Mouse (Mus musculus): Measurements from ENCODE around the gene Sptbn4. TPM values are rescaled to one million over a fixed set of nuclear protein-coding genes. Genes with fewer than 3 reads are reported as not detected.
"Not testable (repeated sequence)": the region's sequence is repeated elsewhere in the genome, so short reads cannot be mapped to it uniquely, and the experiment has no call there.

The Sptbn4 gene
- polyA plus RNA-seq (2012; rRNA removed) (0.06 TPM in 2 replicates), polyA plus RNA-seq (2014; fragmentation: Nextera tagmentation; extraction: Ambion mirVana) (0.05 and 0.06 TPM in 2 replicates)

- under 1% methylated on average over 54 of the region's 54 CpGs for WGBS (ENCODE audit: insufficient replicate concordance)
- peak within 1 kb of the TSS; percentile 99 for H3K4me2 ChIP-seq (ENCODE audit: low read depth)
- peak; percentile 48 for TF ChIP-seq EP300 (IDR thresholded peaks at IDR 0.05; ENCODE audit: low read depth)
- TF ChIP-seq CTCF (IDR thresholded peaks at IDR 0.05; ENCODE audit: low read depth), result peak; percentile 51
- H3K4me3 ChIP-seq (ENCODE audit: insufficient read depth in 1 of 2, low read depth in 2 of 2, low read length in 2 of 2), result peak within 1 kb of the TSS; percentile 98 to 100
- DNase-seq (ENCODE audit: low read depth in 3 of 3, low spot score in 3 of 3), result peak; percentile 100
- H3K27ac ChIP-seq, result peak within 1 kb of the TSS; percentile 99
- H3K27me3 ChIP-seq (ENCODE audit: control insufficient read depth, insufficient read depth, low read length), result peaks cover 30% of the 10 kb centered on the region
- no peaks in the 10 kb centered on the region for H3K9me3 ChIP-seq (ENCODE audit: control insufficient read depth, low read length)
- H3K9ac ChIP-seq (replicated peaks), result peak within 1 kb of the TSS; percentile 99
- peak; percentile 81 for ATAC-seq (ENCODE audit: insufficient read depth)
- H3K36me3 ChIP-seq (replicated peaks; ENCODE audit: control insufficient read depth, insufficient read depth, low read depth), result peaks cover 32% of the 10 kb centered on the region
- H3K4me1 ChIP-seq (replicated peaks; ENCODE audit: control insufficient read depth in 2 of 2, insufficient read depth in 2 of 2, low read length in 1 of 2), result peaks cover 28 to 29% of the 10 kb centered on the region in 2 experiments
These were observed at the start of gene Sptbn4, which contains the start of gene Blvrb for GRCm38 (mm10) chr7:27447419-27448286. Gene Sptbn4 (minus strand): TSS chr7:27447686. Gene Blvrb (plus strand): TSS chr7:27447978.

- H3K4me2 ChIP-seq (ENCODE audit: low read depth); ATAC-seq (ENCODE audit: insufficient read depth); H3K9ac ChIP-seq (replicated peaks); H3K27me3 ChIP-seq (ENCODE audit: control insufficient read depth, insufficient read depth, low read length); DNase-seq (ENCODE audit: low read depth in 3 of 3, low spot score in 3 of 3); H3K27ac ChIP-seq; H3K4me3 ChIP-seq (ENCODE audit: insufficient read depth in 1 of 2, low read depth in 2 of 2, low read length in 2 of 2); H3K36me3 ChIP-seq (replicated peaks; ENCODE audit: control insufficient read depth, insufficient read depth, low read depth); H3K9me3 ChIP-seq (ENCODE audit: control insufficient read depth, low read length): not testable (repeated sequence)
- peaks cover 23 to 32% of the 10 kb centered on the region in 2 experiments for H3K4me1 ChIP-seq (replicated peaks; ENCODE audit: control insufficient read depth in 2 of 2, insufficient read depth in 2 of 2, low read length in 1 of 2)
- 68% methylated on average over 9 of the region's 9 CpGs for WGBS (ENCODE audit: insufficient replicate concordance)
These were observed 47.3 kb upstream of the Sptbn4 start for GRCm38 (mm10) chr7:27494659-27495367.

- 76% methylated on average over 5 of the region's 5 CpGs for WGBS (ENCODE audit: insufficient replicate concordance)
- no peaks in the 10 kb centered on the region for H3K27me3 ChIP-seq (ENCODE audit: control insufficient read depth, insufficient read depth, low read length)
- H3K9ac ChIP-seq (replicated peaks), result no peak overlapping the region
- ATAC-seq (ENCODE audit: insufficient read depth) (no peak), DNase-seq (ENCODE audit: low read depth in 3 of 3, low spot score in 3 of 3) (no peak)
- no peaks in the 10 kb centered on the region for H3K9me3 ChIP-seq (ENCODE audit: control insufficient read depth, low read length)
- H3K4me3 ChIP-seq (ENCODE audit: insufficient read depth in 1 of 2, low read depth in 2 of 2, low read length in 2 of 2), result no peak overlapping the region
- peaks cover 31 to 40% of the 10 kb centered on the region in 2 experiments for H3K4me1 ChIP-seq (replicated peaks; ENCODE audit: control insufficient read depth in 2 of 2, insufficient read depth in 2 of 2, low read length in 1 of 2)
- H3K36me3 ChIP-seq (replicated peaks; ENCODE audit: control insufficient read depth, insufficient read depth, low read depth), result peaks cover 14% of the 10 kb centered on the region
- no peak overlapping the region for H3K4me2 ChIP-seq (ENCODE audit: low read depth)
- no peak for TF ChIP-seq EP300 (IDR thresholded peaks at IDR 0.05; ENCODE audit: low read depth)
- no peak for TF ChIP-seq CTCF (IDR thresholded peaks at IDR 0.05; ENCODE audit: low read depth)
- no peak overlapping the region for H3K27ac ChIP-seq
These were observed 46.0 kb upstream of the Sptbn4 start for GRCm38 (mm10) chr7:27493450-27493849.

- Histone ChIP-seq H3K4me3 (ENCODE audit: insufficient read depth in 1 of 2, low read depth in 2 of 2, low read length in 2 of 2) (no peak overlapping the region), H3K4me2 (ENCODE audit: low read depth) (no peak overlapping the region), H3K27me3 (ENCODE audit: control insufficient read depth, insufficient read depth, low read length) (no peaks in the 10 kb centered on the region), H3K27ac (no peak overlapping the region), H3K4me1 (replicated peaks; ENCODE audit: control insufficient read depth in 2 of 2, insufficient read depth in 2 of 2, low read length in 1 of 2) (peaks cover 35 to 45% of the 10 kb centered on the region in 2 experiments), H3K9ac (replicated peaks) (no peak overlapping the region), H3K9me3 (ENCODE audit: control insufficient read depth, low read length) (no peaks in the 10 kb centered on the region), H3K36me3 (replicated peaks; ENCODE audit: control insufficient read depth, insufficient read depth, low read depth) (peaks cover 14% of the 10 kb centered on the region)
- ATAC-seq (ENCODE audit: insufficient read depth), result no peak
- DNase-seq (ENCODE audit: low read depth in 3 of 3, low spot score in 3 of 3), result no peak
- TF ChIP-seq CTCF (IDR thresholded peaks at IDR 0.05; ENCODE audit: low read depth), result no peak
- no peak for TF ChIP-seq EP300 (IDR thresholded peaks at IDR 0.05; ENCODE audit: low read depth)
- 42% methylated on average over 3 of the region's 3 CpGs for WGBS (ENCODE audit: insufficient replicate concordance)
These were observed 45.5 kb upstream of the Sptbn4 start for GRCm38 (mm10) chr7:27493022-27493421.

GRCm38 (mm10) chr7:27491856-27492255 lies 44.4 kb upstream of the Sptbn4 start:
- peak overlapping the region; percentile 81 for H3K27ac ChIP-seq
- no peak for DNase-seq (ENCODE audit: low read depth in 3 of 3, low spot score in 3 of 3)
- H3K36me3 ChIP-seq (replicated peaks; ENCODE audit: control insufficient read depth, insufficient read depth, low read depth), result peaks cover 14% of the 10 kb centered on the region
- H3K4me3 ChIP-seq (ENCODE audit: insufficient read depth in 1 of 2, low read depth in 2 of 2, low read length in 2 of 2), result no peak overlapping the region; a peak in 1 of 4 replicates
- ATAC-seq (ENCODE audit: insufficient read depth), result no peak
- no peaks in the 10 kb centered on the region for H3K9me3 ChIP-seq (ENCODE audit: control insufficient read depth, low read length)
- peak overlapping the region; percentile 90 for H3K4me2 ChIP-seq (ENCODE audit: low read depth)
- no peaks in the 10 kb centered on the region for H3K27me3 ChIP-seq (ENCODE audit: control insufficient read depth, insufficient read depth, low read length)
- H3K4me1 ChIP-seq (replicated peaks; ENCODE audit: control insufficient read depth in 2 of 2, insufficient read depth in 2 of 2, low read length in 1 of 2), result peaks cover 29 to 38% of the 10 kb centered on the region in 2 experiments
- peak overlapping the region; percentile 84 for H3K9ac ChIP-seq (replicated peaks)
- WGBS (ENCODE audit: insufficient replicate concordance), result 65% methylated on average over 7 of the region's 7 CpGs
- TF ChIP-seq CTCF (IDR thresholded peaks at IDR 0.05; ENCODE audit: low read depth) (no peak), EP300 (IDR thresholded peaks at IDR 0.05; ENCODE audit: low read depth) (no peak)
